Mouse (Mus musculus): ENCODE measurements around the gene Scn5a. TPM values are rescaled to one million over a fixed set of nuclear protein-coding genes. Genes with fewer than 3 reads are reported as not detected.
A peak's percentile ranks its signal among the peaks of the same experiment; 100 is the strongest.

The Scn5a gene
- total and polyA plus RNA-seq, 3 experiments, result 1.9 to 9.0 (median 4.3) TPM

GRCm38 (mm10) chr9:119469691-119470353, 109.0 kb downstream of the Scn5a start:
- Histone ChIP-seq H3K4me2 (ENCODE audit: insufficient read depth, low read depth, poor library complexity, severe bottlenecking) (no peak overlapping the region), H3K4me3 (replicated peaks in 1 of 3; ENCODE audit: low read depth in 2 of 3, low read length in 2 of 3, poor library complexity in 1 of 3) (no peak overlapping the region), H3K36me3 (replicated peaks in 1 of 2; ENCODE audit: control insufficient read depth in 1 of 2, insufficient read depth in 1 of 2, low read length in 1 of 2) (peaks cover 13 to 52% of the 10 kb centered on the region in 2 experiments), H3K27me3 (replicated peaks) (no peaks in the 10 kb centered on the region), H3K79me2 (replicated peaks; ENCODE audit: control insufficient read depth, extremely low read depth, insufficient read depth, poor library complexity, severe bottlenecking) (no peaks in the 10 kb centered on the region), H3K9me3 (replicated peaks; ENCODE audit: low read length) (no peaks in the 10 kb centered on the region), H3K9ac (ENCODE audit: insufficient read depth, low read depth) (no peak overlapping the region), H3K27ac (ENCODE audit: insufficient read depth, low read depth) (no peak overlapping the region), H3K4me1 (ENCODE audit: control insufficient read depth in 1 of 2, insufficient read depth in 2 of 2) (peaks cover 2 to 13% of the 10 kb centered on the region in 2 experiments)
- no peak for TF ChIP-seq RCOR1 (conservative IDR thresholded peaks at IDR 0.05; ENCODE audit: low read depth, low read length)
- no peak for TF ChIP-seq USF1 (IDR thresholded peaks at IDR 0.05; ENCODE audit: low read depth, low read length)
- no peak for TF ChIP-seq MAX (IDR thresholded peaks at IDR 0.05; ENCODE audit: low read length)
- no peak for TF ChIP-seq POLR2A (IDR thresholded peaks at IDR 0.05; ENCODE audit: low read depth, low read length)
- TF ChIP-seq BHLHE40 (IDR thresholded peaks at IDR 0.05; ENCODE audit: low read depth, low read length), result no peak
- no peak for TF ChIP-seq TCF12 (IDR thresholded peaks at IDR 0.05; ENCODE audit: low read depth, low read length)
- dilution Hi-C loops (cut with MboI; ENCODE audit: extremely low pct_ligation_motif_present, extremely low pct_unique_long_range_greater_than_20kb, low sequenced_read_pairs) (no loop called here), in situ Hi-C loops (cut with MboI; ENCODE audit: low pct_ligation_motif_present, low pct_unique_long_range_greater_than_20kb, low sequenced_read_pairs) (loop anchor here (10.0 to 25.0 kb wide), 2 partner anchors 285 to 417 kb away; partner anchors contain the start of gene Wdr48)
- DNase-seq (ENCODE audit: extremely low read depth), result no peak

GRCm38 (mm10) chr9:119465595-119465994, 113.2 kb downstream of the Scn5a start:
- dilution Hi-C loops (cut with MboI; ENCODE audit: extremely low pct_ligation_motif_present, extremely low pct_unique_long_range_greater_than_20kb, low sequenced_read_pairs) (no loop called here), in situ Hi-C loops (cut with MboI; ENCODE audit: low pct_ligation_motif_present, low pct_unique_long_range_greater_than_20kb, low sequenced_read_pairs) (loop anchor here (10.0 to 25.0 kb wide), 2 partner anchors 289 to 422 kb away; partner anchors contain the start of gene Wdr48)
- Histone ChIP-seq H3K4me1 (ENCODE audit: control insufficient read depth in 1 of 2, insufficient read depth in 2 of 2) (peaks cover under 1 to 5% of the 10 kb centered on the region in 2 experiments; a peak in 3 of 4 replicates), H3K36me3 (replicated peaks in 1 of 2; ENCODE audit: control insufficient read depth in 1 of 2, insufficient read depth in 1 of 2, low read length in 1 of 2) (peaks cover 41 to 94% of the 10 kb centered on the region in 2 experiments), H3K9ac (ENCODE audit: insufficient read depth, low read depth) (no peak overlapping the region), H3K79me2 (replicated peaks; ENCODE audit: control insufficient read depth, extremely low read depth, insufficient read depth, poor library complexity, severe bottlenecking) (no peaks in the 10 kb centered on the region; the same call in 1 of the 2 replicates), H3K4me3 (replicated peaks in 1 of 3; ENCODE audit: low read depth in 2 of 3, low read length in 2 of 3, poor library complexity in 1 of 3) (no peak overlapping the region), H3K4me2 (ENCODE audit: insufficient read depth, low read depth, poor library complexity, severe bottlenecking) (no peak overlapping the region), H3K9me3 (replicated peaks; ENCODE audit: low read length) (no peaks in the 10 kb centered on the region), H3K27ac (ENCODE audit: insufficient read depth, low read depth) (no peak overlapping the region), H3K27me3 (replicated peaks) (no peaks in the 10 kb centered on the region)
- no peak for DNase-seq (ENCODE audit: extremely low read depth)
- TF ChIP-seq ZC3H11A (IDR thresholded peaks at IDR 0.05; ENCODE audit: low read depth, low read length) (no peak), CTCF (conservative IDR thresholded peaks at IDR 0.05 in 1 of 2, IDR thresholded peaks at IDR 0.05 in 1 of 2; ENCODE audit: low read depth in 2 of 2, low read length in 2 of 2) (peak in 1 of 2 experiments; percentile 61; a peak in 2 of 4 replicates), MEF2A (IDR thresholded peaks at IDR 0.05; ENCODE audit: borderline replicate concordance, low read depth, low read length) (no peak), SMC3 (IDR thresholded peaks at IDR 0.05; ENCODE audit: low read depth, low read length) (peak; percentile 48), RAD21 (IDR thresholded peaks at IDR 0.05; ENCODE audit: low read depth, low read length) (peak; percentile 57)

- dilution Hi-C loops (cut with MboI; ENCODE audit: extremely low pct_ligation_motif_present, extremely low pct_unique_long_range_greater_than_20kb, low sequenced_read_pairs), result no loop called here
- Histone ChIP-seq H3K27ac (ENCODE audit: insufficient read depth, low read depth) (no peak overlapping the region), H3K9ac (ENCODE audit: insufficient read depth, low read depth) (no peak overlapping the region), H3K4me3 (replicated peaks in 1 of 3; ENCODE audit: low read depth in 2 of 3, low read length in 2 of 3, poor library complexity in 1 of 3) (no peak overlapping the region), H3K79me2 (replicated peaks; ENCODE audit: control insufficient read depth, extremely low read depth, insufficient read depth, poor library complexity, severe bottlenecking) (no peaks in the 10 kb centered on the region; the same call in 1 of the 2 replicates), H3K36me3 (replicated peaks in 1 of 2; ENCODE audit: control insufficient read depth in 1 of 2, insufficient read depth in 1 of 2, low read length in 1 of 2) (peaks cover 41 to 96% of the 10 kb centered on the region in 2 experiments), H3K9me3 (replicated peaks; ENCODE audit: low read length) (no peaks in the 10 kb centered on the region), H3K27me3 (replicated peaks) (no peaks in the 10 kb centered on the region), H3K4me1 (ENCODE audit: control insufficient read depth in 1 of 2, insufficient read depth in 2 of 2) (no peaks in the 10 kb centered on the region; a peak in 1 of 4 replicates), H3K4me2 (ENCODE audit: insufficient read depth, low read depth, poor library complexity, severe bottlenecking) (no peak overlapping the region)
- no peak for DNase-seq (ENCODE audit: extremely low read depth)
- in situ Hi-C loops (cut with MboI; ENCODE audit: low pct_ligation_motif_present, low pct_unique_long_range_greater_than_20kb, low sequenced_read_pairs), result loop anchor here (10.0 to 25.0 kb wide), 2 partner anchors 290 to 422 kb away; partner anchors contain the start of gene Wdr48
- TF ChIP-seq ZC3H11A (IDR thresholded peaks at IDR 0.05; ENCODE audit: low read depth, low read length) (no peak), ZMIZ1 (IDR thresholded peaks at IDR 0.05; ENCODE audit: low read depth, low read length) (no peak), USF2 (conservative IDR thresholded peaks at IDR 0.05; ENCODE audit: low read depth, low read length) (no peak), CHD1 (IDR thresholded peaks at IDR 0.05; ENCODE audit: low read depth, low read length) (no peak), RAD21 (IDR thresholded peaks at IDR 0.05; ENCODE audit: low read depth, low read length) (no peak), UBTF (IDR thresholded peaks at IDR 0.05; ENCODE audit: low read depth, low read length) (no peak), KAT2A (IDR thresholded peaks at IDR 0.05; ENCODE audit: insufficient replicate concordance, low read length) (no peak), IRF4 (IDR thresholded peaks at IDR 0.05; ENCODE audit: low read depth, low read length) (no peak), MAZ (IDR thresholded peaks at IDR 0.05; ENCODE audit: low read depth, low read length) (no peak), TBP (conservative IDR thresholded peaks at IDR 0.05; ENCODE audit: low read depth, low read length) (no peak), HCFC1 (IDR thresholded peaks at IDR 0.05; ENCODE audit: low read depth, low read length) (no peak), NRF1 (IDR thresholded peaks at IDR 0.05; ENCODE audit: low read depth, low read length) (no peak), SIN3A (IDR thresholded peaks at IDR 0.05; ENCODE audit: low read length) (no peak), JUND (conservative IDR thresholded peaks at IDR 0.05; ENCODE audit: low read depth, low read length) (no peak), USF1 (IDR thresholded peaks at IDR 0.05; ENCODE audit: low read depth, low read length) (no peak), TCF12 (IDR thresholded peaks at IDR 0.05; ENCODE audit: low read depth, low read length) (no peak)
Observed at GRCm38 (mm10) chr9:119465056-119465455, 113.8 kb downstream of the Scn5a start.

All from CH12.LX (cell line).